Mouse (Mus musculus): ENCODE measurements around the gene Rnf144a. TPM values are rescaled to one million over a fixed set of nuclear protein-coding genes. Genes with fewer than 3 reads are reported as not detected.
"Not testable (repeated sequence)": the region's sequence is repeated elsewhere in the genome, so short reads cannot be mapped to it uniquely, and the experiment has no call there.

Gene Rnf144a
- 12.9 and 13.6 TPM in 2 replicates for total RNA-seq (2015; ENCODE audit: low replicate concordance)
- total RNA-seq (2017; ENCODE audit: low replicate concordance): 6.8 and 8.5 TPM in 2 replicates

DNA sequence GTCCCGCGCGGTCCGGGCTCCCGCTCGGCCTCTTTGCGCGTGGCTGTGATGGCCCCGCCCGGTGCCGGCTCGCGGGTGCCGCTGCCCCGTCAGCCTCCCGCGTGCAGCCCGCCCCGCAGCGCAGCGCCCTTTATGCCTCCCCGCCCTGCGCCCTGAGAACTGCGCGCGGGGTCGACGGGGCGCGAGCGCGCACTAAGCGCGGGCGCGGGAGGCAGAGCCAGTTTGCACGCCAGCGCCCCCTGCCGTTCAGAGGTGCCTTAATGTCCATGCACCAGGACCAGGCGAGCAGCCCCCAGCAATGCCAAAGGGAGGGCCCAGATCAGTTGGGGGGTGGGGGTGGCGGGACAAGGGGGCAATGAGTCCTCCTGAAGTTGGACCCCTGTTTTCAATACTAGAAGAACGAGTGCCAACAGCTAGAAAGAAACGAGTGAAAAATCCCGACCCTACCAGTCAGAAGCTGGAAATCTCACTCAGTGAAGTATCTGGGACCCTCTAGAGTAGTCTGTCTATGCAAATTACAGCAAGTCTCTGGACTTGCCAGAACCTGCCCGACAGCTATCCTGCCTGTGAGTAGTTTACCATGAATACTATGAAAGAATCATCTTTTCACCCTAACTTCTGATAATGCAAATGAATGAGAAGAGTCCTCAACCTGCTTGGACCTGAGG is at the start of gene Rnf144a:
TSS of gene Rnf144a (minus strand) at position 151 of the 668 bp plus-strand sequence.
- ATAC-seq (replicated peaks; ENCODE audit: low FRiP score, poor library complexity, severe bottlenecking): peak; percentile 81

- no peak for ATAC-seq (replicated peaks; ENCODE audit: low FRiP score, poor library complexity, severe bottlenecking)
These were observed 45.0 kb upstream of the Rnf144a start for GRCm38 (mm10) chr12:26460091-26460490.

DNA sequence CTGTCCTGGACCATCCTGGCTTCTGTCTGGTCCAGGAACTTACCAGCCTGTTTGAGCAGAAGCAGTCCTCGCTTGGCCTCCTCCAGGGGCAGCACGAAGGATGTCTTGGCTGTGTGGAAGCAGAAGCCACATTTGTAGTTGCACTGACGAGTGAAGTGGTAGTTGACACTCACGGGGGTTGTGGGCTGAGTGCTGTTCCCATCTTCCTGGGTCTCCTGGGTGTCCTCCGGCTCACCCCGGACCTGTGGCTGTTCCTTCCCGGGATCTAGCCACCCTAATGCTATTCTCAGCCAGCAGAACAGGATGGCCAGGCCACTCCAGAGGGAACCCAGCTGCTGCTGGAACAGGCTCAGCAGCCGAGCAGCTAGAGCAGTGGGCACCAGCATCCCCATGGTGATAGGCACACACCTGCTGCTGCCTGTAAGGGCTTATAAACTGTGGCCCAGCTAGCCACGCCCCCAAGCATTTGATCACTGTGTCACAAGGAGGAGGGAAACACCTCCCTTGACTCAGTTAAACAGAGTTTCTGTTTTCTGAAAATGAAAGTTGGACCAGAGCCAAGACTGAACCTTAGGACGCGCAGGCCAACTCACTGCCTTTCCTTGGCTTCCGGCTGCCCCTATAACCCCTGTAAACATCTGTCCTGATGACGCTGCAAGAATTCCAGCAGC is 41.1 kb upstream of the Rnf144a start, which contains the start of gene Rsad2:
TSS of gene Rsad2 (minus strand) at position 425 of the 671 bp plus-strand sequence.
- ATAC-seq (replicated peaks; ENCODE audit: low FRiP score, poor library complexity, severe bottlenecking): peak; percentile 90

DNA sequence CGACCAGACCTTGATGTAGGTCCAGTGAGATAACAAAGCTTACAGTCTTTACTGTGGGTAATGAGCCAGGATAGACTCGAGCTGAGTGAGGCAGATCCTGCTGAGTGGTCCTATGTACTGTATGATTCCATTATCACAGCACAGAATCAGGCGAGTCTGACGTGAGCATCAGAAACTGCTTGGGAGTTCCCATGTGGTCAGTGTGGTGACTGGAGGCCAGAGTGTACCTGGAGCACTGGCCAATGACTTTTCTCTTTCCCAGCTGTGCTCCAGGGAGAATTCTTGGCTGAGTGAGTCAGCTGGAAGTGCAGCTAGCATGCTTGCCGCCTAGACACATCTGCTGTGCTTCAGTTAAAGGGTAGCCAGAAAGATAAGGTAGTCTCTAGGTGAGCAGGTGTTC is 39.6 kb upstream of the Rnf144a start:
- peak; percentile 51 for ATAC-seq (replicated peaks; ENCODE audit: low FRiP score, poor library complexity, severe bottlenecking)

- ATAC-seq (replicated peaks; ENCODE audit: low FRiP score, poor library complexity, severe bottlenecking): no peak
These were observed 37.9 kb upstream of the Rnf144a start for GRCm38 (mm10) chr12:26452951-26453350.

DNA sequence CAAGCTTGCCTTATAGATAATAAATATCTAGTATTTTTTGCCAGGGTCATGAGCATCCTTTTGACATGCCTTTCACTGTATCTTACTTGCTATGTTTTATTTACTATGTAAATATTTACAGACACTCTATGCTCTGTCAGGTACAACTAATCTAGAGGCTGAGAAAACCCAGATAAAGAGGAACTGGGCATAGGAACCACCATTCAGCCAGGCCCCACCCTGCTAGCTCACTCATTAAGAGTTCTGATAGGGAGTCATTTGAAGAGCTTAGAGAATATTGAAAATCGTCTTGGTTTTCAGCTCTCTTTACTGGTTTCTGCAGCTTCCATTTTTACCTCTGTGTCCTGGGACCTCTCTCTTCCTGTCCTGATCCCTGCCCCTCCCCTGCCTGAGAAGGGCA is 36.1 kb upstream of the Rnf144a start:
- no peak for ATAC-seq (replicated peaks; ENCODE audit: low FRiP score, poor library complexity, severe bottlenecking)

- no peak for ATAC-seq (replicated peaks; ENCODE audit: low FRiP score, poor library complexity, severe bottlenecking)
These were observed 34.4 kb upstream of the Rnf144a start for GRCm38 (mm10) chr12:26449483-26449882.

- ATAC-seq (replicated peaks; ENCODE audit: low FRiP score, poor library complexity, severe bottlenecking): no peak
These were observed 31.5 kb upstream of the Rnf144a start for GRCm38 (mm10) chr12:26446377-26447045.

GRCm38 (mm10) chr12:26444511-26444910 is 29.5 kb upstream of the Rnf144a start:
- ATAC-seq (replicated peaks; ENCODE audit: low FRiP score, poor library complexity, severe bottlenecking): no peak

GRCm38 (mm10) chr12:26444054-26444453 is 29.0 kb upstream of the Rnf144a start:
- no peak for ATAC-seq (replicated peaks; ENCODE audit: low FRiP score, poor library complexity, severe bottlenecking)

- no peak for ATAC-seq (replicated peaks; ENCODE audit: low FRiP score, poor library complexity, severe bottlenecking)
These were observed 24.3 kb upstream of the Rnf144a start for GRCm38 (mm10) chr12:26439366-26439765.

DNA sequence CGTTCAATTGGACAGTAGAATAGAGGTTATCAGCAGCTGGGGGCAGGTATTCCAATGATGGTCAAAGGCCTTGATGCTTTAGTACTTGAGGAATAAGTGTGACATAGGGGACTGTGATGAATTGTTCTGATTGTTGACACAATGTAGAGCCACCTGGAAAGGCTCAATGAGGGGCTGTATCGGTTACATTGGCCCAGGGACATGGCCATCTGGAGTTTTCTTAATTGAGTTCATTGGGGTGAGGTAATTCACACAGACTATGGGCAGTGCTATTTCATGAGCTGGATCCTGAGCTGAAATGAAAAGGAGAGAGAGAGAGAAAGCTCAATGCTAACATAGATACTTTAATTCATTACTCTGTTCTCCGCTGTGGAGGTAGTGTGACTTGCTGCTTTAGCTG is 22.9 kb upstream of the Rnf144a start:
- no peak for ATAC-seq (replicated peaks; ENCODE audit: low FRiP score, poor library complexity, severe bottlenecking)

- ATAC-seq (replicated peaks; ENCODE audit: low FRiP score, poor library complexity, severe bottlenecking): no peak
These were observed 21.3 kb upstream of the Rnf144a start for GRCm38 (mm10) chr12:26436334-26436733.

DNA sequence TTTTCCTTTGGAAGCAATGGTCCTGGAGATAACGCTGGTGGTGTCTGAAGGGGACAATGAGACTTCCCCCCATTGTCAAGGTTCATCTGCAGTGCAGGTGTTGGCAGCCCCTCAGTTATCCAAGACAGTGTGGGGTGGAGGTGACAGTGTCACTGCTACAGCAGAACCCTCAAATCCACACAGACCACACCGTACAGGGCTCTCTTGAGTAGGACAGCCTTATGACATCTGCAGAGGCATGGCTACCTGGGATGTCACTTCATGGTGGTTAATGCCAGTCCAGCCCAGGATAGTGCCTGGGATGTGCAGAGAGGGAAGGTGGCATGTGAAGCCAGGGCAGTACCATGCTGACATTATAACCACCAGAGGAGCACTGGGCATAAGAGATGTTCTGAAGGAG is 13.7 kb upstream of the Rnf144a start:
- not testable (repeated sequence) for ATAC-seq (replicated peaks; ENCODE audit: low FRiP score, poor library complexity, severe bottlenecking)

- ATAC-seq (replicated peaks; ENCODE audit: low FRiP score, poor library complexity, severe bottlenecking): peak; percentile 71
These were observed 9.8 kb upstream of the Rnf144a start for GRCm38 (mm10) chr12:26424841-26425240.

- no peak for ATAC-seq (replicated peaks; ENCODE audit: low FRiP score, poor library complexity, severe bottlenecking)
These were observed 3.3 kb upstream of the Rnf144a start for GRCm38 (mm10) chr12:26418322-26418721.

DNA sequence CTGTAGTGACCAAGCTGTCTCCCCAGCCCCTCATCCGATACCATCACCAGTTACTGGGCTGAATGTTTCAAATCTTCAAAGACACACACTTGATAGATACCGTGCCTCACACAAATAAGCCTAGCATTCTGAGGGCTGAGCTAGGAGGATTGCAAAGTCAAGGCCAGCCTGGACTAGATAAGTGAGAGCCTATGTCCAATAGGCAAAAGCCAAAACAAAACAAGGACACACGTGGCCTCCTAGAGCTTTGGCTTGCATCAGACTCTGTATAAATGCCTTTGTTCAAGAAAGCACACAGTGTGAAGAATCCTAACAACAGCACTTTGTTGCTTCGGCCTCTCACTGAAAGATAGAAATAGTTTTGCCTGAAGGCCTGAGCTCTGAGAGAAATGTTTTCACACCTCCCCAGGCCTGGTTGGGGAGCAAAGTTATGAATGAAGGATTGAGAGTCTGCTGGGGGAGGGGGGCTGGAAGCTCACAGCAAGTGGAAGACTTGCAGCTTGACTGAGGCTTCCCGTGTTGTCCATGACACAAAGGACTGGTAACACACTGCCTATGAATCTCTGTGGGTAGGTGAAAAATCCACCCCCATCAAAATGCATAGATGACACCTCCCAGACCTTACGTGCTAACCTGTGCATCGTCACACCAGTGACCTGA is 1.7 kb upstream of the Rnf144a start:
- no peak for ATAC-seq (replicated peaks; ENCODE audit: low FRiP score, poor library complexity, severe bottlenecking)

DNA sequence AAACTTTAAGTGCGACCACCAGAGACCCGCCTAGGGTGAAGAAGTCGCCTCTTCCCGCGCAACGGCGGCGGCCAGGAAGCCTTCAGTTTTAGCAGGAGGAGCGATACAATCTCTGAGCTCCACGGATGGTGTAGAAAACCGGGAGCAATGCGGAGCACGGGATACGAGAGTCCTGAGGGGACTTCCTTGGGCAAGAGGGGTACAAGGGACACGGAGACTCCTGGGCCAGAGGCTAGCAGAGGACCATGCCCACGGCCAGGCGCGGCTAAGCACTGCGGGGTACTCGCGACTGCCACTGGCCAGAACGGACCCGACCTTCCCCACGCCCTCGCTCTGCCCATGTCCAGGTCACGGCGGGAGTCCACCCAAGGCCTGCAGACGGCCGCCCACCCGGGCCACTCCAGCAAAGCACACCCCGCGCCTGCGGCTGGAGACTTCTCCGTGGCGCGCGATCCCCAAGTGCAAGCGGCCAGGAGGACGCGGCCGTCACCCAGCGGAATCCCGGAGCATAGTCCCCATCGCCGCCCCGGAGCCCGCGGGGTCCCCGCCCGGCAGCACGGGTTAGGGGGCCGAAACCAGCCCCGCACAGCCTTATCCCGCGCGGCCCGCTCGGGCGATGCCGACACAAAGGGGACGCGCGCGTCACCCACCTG is 477 bp downstream of the Rnf144a start:
- ATAC-seq (replicated peaks; ENCODE audit: low FRiP score, poor library complexity, severe bottlenecking): no peak

- ATAC-seq (replicated peaks; ENCODE audit: low FRiP score, poor library complexity, severe bottlenecking): no peak
These were observed 1.1 kb downstream of the Rnf144a start for GRCm38 (mm10) chr12:26413961-26414411.

- no peak for ATAC-seq (replicated peaks; ENCODE audit: low FRiP score, poor library complexity, severe bottlenecking)
These were observed 2.3 kb downstream of the Rnf144a start for GRCm38 (mm10) chr12:26412802-26413201.

Data from erythroblast, adult 5-6 weeks (primary cell).